Mouse (Mus musculus): ENCODE measurements around the gene Stxbp6.
"Not testable (repeated sequence)": the region's sequence is repeated elsewhere in the genome, so short reads cannot be mapped to it uniquely, and the experiment has no call there.

Stxbp6 gene

GRCm38 (mm10) chr12:45053319-45053718 is 21.2 kb downstream of the Stxbp6 start:
- DNase-seq: no peak

- no peak for DNase-seq
Observed at GRCm38 (mm10) chr12:45052860-45053259, 21.6 kb downstream of the Stxbp6 start.

- no peak for DNase-seq
Observed at GRCm38 (mm10) chr12:45049894-45050293, 24.6 kb downstream of the Stxbp6 start.

GRCm38 (mm10) chr12:45047711-45048110 is 26.8 kb downstream of the Stxbp6 start:
- not testable (repeated sequence) for DNase-seq

GRCm38 (mm10) chr12:45047172-45047571 is 27.3 kb downstream of the Stxbp6 start:
- DNase-seq: peak; percentile 12

- no peak for DNase-seq
Observed at GRCm38 (mm10) chr12:45044581-45044980, 29.9 kb downstream of the Stxbp6 start.

- DNase-seq: no peak
Observed at GRCm38 (mm10) chr12:45042591-45043091, 31.9 kb downstream of the Stxbp6 start.

- DNase-seq: no peak
Observed at GRCm38 (mm10) chr12:45037496-45037895, 37.0 kb downstream of the Stxbp6 start.

GRCm38 (mm10) chr12:45037091-45037490 is 37.4 kb downstream of the Stxbp6 start:
- DNase-seq: peak; percentile 17

GRCm38 (mm10) chr12:45030681-45031080 is 43.8 kb downstream of the Stxbp6 start:
- DNase-seq: no peak

- no peak for DNase-seq
Observed at GRCm38 (mm10) chr12:45026347-45026746, 48.2 kb downstream of the Stxbp6 start.

- no peak for DNase-seq
Observed at GRCm38 (mm10) chr12:45020018-45020417, 54.5 kb downstream of the Stxbp6 start.

- DNase-seq: no peak
Observed at GRCm38 (mm10) chr12:45019059-45019822, 55.3 kb downstream of the Stxbp6 start.

- DNase-seq: peak; percentile 37
Observed at GRCm38 (mm10) chr12:45013246-45013756, 61.2 kb downstream of the Stxbp6 start.

GRCm38 (mm10) chr12:45011436-45012089 is 62.9 kb downstream of the Stxbp6 start:
- peak; percentile 28 for DNase-seq

- DNase-seq: no peak
Observed at GRCm38 (mm10) chr12:45011006-45011405, 63.5 kb downstream of the Stxbp6 start.

GRCm38 (mm10) chr12:45009984-45010611 is 64.4 kb downstream of the Stxbp6 start:
- DNase-seq: no peak

GRCm38 (mm10) chr12:45006569-45006968 is 67.9 kb downstream of the Stxbp6 start:
- DNase-seq: no peak

GRCm38 (mm10) chr12:45006049-45006448 is 68.5 kb downstream of the Stxbp6 start:
- no peak for DNase-seq

GRCm38 (mm10) chr12:45001996-45002395 is 72.5 kb downstream of the Stxbp6 start:
- no peak for DNase-seq

GRCm38 (mm10) chr12:44997422-44997821 is 77.1 kb downstream of the Stxbp6 start:
- no peak for DNase-seq

- DNase-seq: no peak
Observed at GRCm38 (mm10) chr12:44996897-44997296, 77.6 kb downstream of the Stxbp6 start.

- no peak for DNase-seq
Observed at GRCm38 (mm10) chr12:44996274-44996673, 78.2 kb downstream of the Stxbp6 start.

All from kidney, postnatal 10 days (tissue).